Comparison of ENCODE assay signal across 22 mouse cellular contexts in genomic region chr11:65768445-65768844, GRCm38 (mm10).
"Had no signal": no experiment of that assay in that cellular context is flagged by ENCODE, and none has a peak within 500 bp of the region (broad histone marks: within the 10 kb centered on the region; RNA-seq: fewer than 3 reads in every experiment).

No protein-coding gene starts in this region.

- H3K36me3 ChIP-seq: kidney, embryonic 15.5 days; midbrain, embryonic 10.5 days; midbrain, embryonic 13.5 days; neural tube, embryonic 13.5 days had no signal

- ATAC-seq: intestine, postnatal 0 days; midbrain, embryonic 13.5 days; midbrain, embryonic 16.5 days had no signal

- H3K27ac ChIP-seq: kidney, embryonic 15.5 days; left cerebral cortex, adult 2 months; liver, embryonic 14.5 days; midbrain, embryonic 10.5 days; midbrain, embryonic 13.5 days; neural tube, embryonic 13.5 days; stomach, postnatal 0 days had no signal

- DNase-seq: kidney, adult 8-10 months; kidney, postnatal 10 days; kidney, postnatal 36 days; layer of hippocampus, postnatal 36 days; lung, adult 2 months; lung, postnatal 14 days; lung, postnatal 4 days; right cerebral cortex, adult 18-20 months; right cerebral cortex, postnatal 14 days; right cerebral cortex, postnatal 4 days; thymus, adult 2 months; thymus, postnatal 14 days had no signal

- H3K27me3 ChIP-seq: kidney, embryonic 15.5 days; midbrain, embryonic 13.5 days; neural tube, embryonic 13.5 days had no signal

- H3K4me3 ChIP-seq: kidney, embryonic 15.5 days; left cerebral cortex, adult 2 months; midbrain, embryonic 10.5 days; midbrain, embryonic 13.5 days; myocyte; neural tube, embryonic 13.5 days had no signal

- H3K9ac ChIP-seq: kidney, embryonic 15.5 days; liver, embryonic 14.5 days; midbrain, embryonic 13.5 days; neural tube, embryonic 13.5 days had no signal

- H3K9me3 ChIP-seq: kidney, embryonic 15.5 days; midbrain, embryonic 10.5 days; midbrain, embryonic 13.5 days; neural tube, embryonic 13.5 days had no signal

- H3K4me2 ChIP-seq: kidney, embryonic 15.5 days; midbrain, embryonic 13.5 days; neural tube, embryonic 13.5 days had no signal
